Mouse (Mus musculus): ENCODE results near the gene Upf3b. TPM values are rescaled to one million over a fixed set of nuclear protein-coding genes. Genes with fewer than 3 reads are reported as not detected.

Gene Upf3b
- polyA plus RNA-seq, 1 experiment from 2014 or later, result 24.5 TPM

DNA sequence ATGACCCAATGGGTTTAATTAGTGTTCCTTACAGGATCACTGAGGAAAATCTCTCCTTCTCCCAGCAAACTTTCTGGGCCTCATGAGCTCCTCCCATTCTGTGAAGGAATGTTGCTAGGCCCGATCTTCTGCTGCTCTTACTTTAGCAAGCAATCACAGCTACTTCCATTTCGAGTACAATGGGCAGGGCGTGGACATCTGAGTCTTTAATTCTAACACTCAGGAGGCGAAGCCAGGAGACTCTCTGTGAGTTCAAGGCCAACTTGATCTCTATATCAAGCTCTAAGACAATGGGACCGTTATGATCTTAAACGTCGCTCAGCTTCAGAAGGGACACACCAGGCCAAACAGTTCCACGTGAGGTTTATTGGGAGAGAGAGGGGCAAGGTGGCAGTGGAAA is 33.5 kb downstream of the Upf3b start:
- no peaks in the 10 kb centered on the region for H3K9me3 ChIP-seq (replicated peaks)
- H3K36me3 ChIP-seq, result peaks cover 8% of the 10 kb centered on the region
- no peak overlapping the region for H3K9ac ChIP-seq
- H3K4me3 ChIP-seq (replicated peaks), result no peak overlapping the region
- no peaks in the 10 kb centered on the region for H3K4me1 ChIP-seq
- H3K4me2 ChIP-seq, result no peak overlapping the region
- H3K27ac ChIP-seq, result no peak overlapping the region
- no peaks in the 10 kb centered on the region for H3K27me3 ChIP-seq
- no peak for ATAC-seq (replicated peaks; ENCODE audit: low FRiP score)
- 75% methylated on average over 8 of the region's 8 CpGs for WGBS

DNA sequence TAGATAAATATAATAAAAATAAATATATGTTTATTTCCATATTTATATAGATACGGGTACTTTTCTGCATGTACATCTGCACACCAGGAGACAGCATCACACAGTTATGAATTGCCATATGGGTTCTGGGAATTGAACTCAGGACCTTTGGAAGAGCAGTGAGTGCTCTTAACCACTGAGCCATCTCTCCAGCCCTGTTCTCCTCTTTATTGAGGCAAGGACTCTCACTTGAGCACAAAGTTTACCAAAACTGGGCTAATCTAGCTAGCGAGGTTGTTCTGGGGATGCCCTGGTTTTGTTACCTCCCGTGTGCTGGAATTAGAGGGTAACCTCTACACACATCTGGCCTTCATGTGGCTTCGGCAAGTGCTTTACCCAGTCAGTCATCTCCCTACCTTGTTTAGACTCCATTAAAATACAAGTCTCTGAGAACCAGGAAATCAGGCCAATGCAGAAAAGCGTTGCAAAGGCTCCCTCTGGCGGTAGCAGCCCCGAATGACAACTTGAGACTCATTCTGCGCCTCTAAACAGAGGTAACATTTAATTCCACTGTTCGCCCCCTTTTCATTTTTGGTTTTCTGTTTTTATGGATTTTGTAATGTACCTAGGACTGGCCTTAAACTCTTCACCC is 35.7 kb downstream of the Upf3b start:
- H3K4me1 ChIP-seq, result no peaks in the 10 kb centered on the region
- no peaks in the 10 kb centered on the region for H3K36me3 ChIP-seq
- no peak for ATAC-seq (replicated peaks; ENCODE audit: low FRiP score)
- 35% methylated on average over 9 of the region's 9 CpGs for WGBS
- H3K27me3 ChIP-seq, result no peaks in the 10 kb centered on the region
- no peak overlapping the region for H3K4me3 ChIP-seq (replicated peaks)
- H3K9ac ChIP-seq, result no peak overlapping the region
- H3K4me2 ChIP-seq, result no peak overlapping the region
- no peaks in the 10 kb centered on the region for H3K9me3 ChIP-seq (replicated peaks)
- H3K27ac ChIP-seq, result no peak overlapping the region

DNA sequence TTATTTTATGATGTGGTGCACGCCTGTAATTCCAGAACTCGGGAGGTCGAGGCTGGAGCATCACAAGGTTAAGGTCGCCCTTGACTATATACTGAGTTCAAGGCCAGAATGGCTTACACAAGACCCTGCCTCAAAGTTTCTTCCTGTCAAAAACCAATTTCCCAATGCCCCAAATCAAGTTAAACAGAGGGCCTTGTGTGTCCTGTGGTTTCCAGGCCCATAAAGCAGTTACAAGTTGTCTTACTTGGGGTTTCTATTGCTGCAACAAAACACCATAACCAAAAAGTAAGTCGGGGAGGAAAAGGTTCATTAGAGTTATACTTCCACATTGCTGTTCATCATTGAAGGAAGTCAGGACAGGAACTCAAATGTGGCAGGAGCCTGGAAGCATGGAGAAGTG is 41.4 kb downstream of the Upf3b start:
- ATAC-seq (replicated peaks; ENCODE audit: low FRiP score), result no peak
- no peaks in the 10 kb centered on the region for H3K9me3 ChIP-seq (replicated peaks)
- no peak overlapping the region for H3K9ac ChIP-seq
- no peak overlapping the region for H3K4me3 ChIP-seq (replicated peaks)
- no peaks in the 10 kb centered on the region for H3K4me1 ChIP-seq
- H3K4me2 ChIP-seq, result no peak overlapping the region
- 88% methylated on average over 5 of the region's 5 CpGs for WGBS
- no peaks in the 10 kb centered on the region for H3K36me3 ChIP-seq
- H3K27ac ChIP-seq, result no peak overlapping the region
- H3K27me3 ChIP-seq, result no peaks in the 10 kb centered on the region

DNA sequence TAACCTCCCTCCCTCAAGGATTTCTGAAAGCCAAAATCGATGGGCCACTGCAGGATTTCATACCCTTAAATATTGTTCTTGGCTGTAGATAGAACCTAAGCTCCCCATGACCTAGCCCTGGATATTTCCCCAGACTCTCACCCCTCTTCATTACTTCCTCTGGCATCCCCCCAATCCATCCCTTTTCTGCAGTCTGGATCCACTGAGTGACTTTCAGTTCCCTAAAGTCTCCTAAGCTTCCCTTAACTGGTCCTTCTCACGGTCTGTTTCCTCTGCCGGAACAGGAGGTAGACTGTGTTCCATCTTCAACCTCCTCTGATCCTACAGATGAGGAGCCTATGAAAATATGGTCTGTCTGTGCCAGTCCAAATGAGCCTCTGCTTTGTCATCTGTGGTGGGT is 42.8 kb downstream of the Upf3b start:
- H3K9me3 ChIP-seq (replicated peaks), result no peaks in the 10 kb centered on the region
- no peak overlapping the region for H3K27ac ChIP-seq
- ATAC-seq (replicated peaks; ENCODE audit: low FRiP score), result no peak
- no peaks in the 10 kb centered on the region for H3K4me1 ChIP-seq
- H3K36me3 ChIP-seq, result no peaks in the 10 kb centered on the region
- no peak overlapping the region for H3K9ac ChIP-seq
- no peaks in the 10 kb centered on the region for H3K27me3 ChIP-seq
- H3K4me2 ChIP-seq, result no peak overlapping the region
- 77% methylated on average over 3 of the region's 3 CpGs for WGBS
- H3K4me3 ChIP-seq (replicated peaks), result no peak overlapping the region

DNA sequence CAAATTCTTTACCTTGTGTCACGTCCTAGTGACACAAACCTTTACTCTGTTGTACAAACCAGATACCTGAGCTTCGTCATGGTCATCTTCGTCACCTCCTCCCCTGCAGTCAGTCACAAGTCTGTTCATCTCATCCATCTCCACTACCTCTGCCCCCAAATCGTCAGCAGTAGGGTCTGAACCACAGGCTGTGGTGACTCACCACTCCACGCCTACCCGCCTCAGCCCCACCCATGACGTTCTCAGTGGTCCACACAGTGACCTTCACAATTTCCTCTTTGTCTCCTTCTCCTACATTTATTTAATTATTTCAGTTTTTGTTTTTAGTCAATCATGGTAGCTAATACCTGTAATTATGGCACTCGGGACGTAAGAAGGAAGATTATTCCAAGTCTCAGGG is 46.2 kb downstream of the Upf3b start:
- Histone ChIP-seq H3K9ac (no peak overlapping the region), H3K4me1 (no peaks in the 10 kb centered on the region), H3K4me3 (replicated peaks) (no peak overlapping the region), H3K9me3 (replicated peaks) (no peaks in the 10 kb centered on the region), H3K27me3 (no peaks in the 10 kb centered on the region), H3K4me2 (no peak overlapping the region), H3K27ac (no peak overlapping the region), H3K36me3 (no peaks in the 10 kb centered on the region)
- WGBS, result 81% methylated on average over 9 of the region's 9 CpGs
- no peak for ATAC-seq (replicated peaks; ENCODE audit: low FRiP score)

DNA sequence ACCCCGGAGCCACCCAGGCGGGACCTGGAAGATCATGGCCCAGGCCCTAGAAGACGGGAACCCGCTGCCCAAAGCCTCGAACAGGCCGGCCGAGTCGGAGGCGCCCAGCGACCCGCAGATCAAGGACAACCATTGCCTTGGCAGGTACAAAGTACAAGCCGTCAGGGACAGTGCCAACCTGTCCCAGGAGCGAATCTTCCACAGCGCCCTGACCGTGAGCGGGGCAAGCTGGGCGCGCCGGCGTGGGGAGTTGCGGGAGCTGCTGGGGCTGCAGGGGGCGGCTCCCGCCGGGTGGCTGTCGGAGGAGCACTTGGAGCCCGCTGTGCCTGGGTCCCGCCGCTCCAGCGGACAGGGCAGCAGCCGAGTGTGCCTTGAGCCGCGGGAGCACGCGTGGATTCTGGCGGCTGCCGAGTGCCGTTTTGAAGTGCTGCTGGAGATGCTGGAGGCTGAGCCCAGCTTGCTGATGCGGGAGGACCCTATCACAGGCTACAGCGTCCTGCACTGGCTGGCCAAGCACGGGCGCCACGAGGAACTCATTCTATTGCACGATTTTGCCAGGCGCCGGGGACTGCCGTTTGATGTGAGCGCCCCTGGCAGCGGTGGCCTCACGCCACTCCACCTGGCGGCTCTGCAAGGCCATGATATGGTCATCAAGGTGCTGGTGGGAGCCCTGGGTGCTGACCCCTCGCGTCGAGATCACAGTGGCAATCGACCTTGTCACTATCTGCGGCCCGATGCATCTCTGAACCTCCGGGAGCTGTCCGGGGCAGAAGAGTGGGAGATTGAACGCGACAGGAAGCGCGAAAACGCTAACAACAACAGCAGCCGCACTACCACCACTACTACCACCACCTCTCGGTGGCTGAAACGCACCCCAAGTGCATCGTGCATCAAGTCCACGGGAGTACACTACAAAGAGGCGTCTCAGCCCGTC is 61.0 kb downstream of the Upf3b start:
- Histone ChIP-seq H3K27ac (no peak overlapping the region), H3K4me2 (peak overlapping the region; percentile 68), H3K27me3 (peaks cover 75% of the 10 kb centered on the region), H3K36me3 (no peaks in the 10 kb centered on the region), H3K9me3 (replicated peaks) (no peaks in the 10 kb centered on the region), H3K4me1 (peaks cover 13% of the 10 kb centered on the region), H3K9ac (no peak overlapping the region), H3K4me3 (replicated peaks) (peak overlapping the region; percentile 39)
- peak; percentile 43; the same call in 1 of the 2 replicates for ATAC-seq (replicated peaks; ENCODE audit: low FRiP score)
- WGBS, result 18% methylated on average over 70 of the region's 70 CpGs

DNA sequence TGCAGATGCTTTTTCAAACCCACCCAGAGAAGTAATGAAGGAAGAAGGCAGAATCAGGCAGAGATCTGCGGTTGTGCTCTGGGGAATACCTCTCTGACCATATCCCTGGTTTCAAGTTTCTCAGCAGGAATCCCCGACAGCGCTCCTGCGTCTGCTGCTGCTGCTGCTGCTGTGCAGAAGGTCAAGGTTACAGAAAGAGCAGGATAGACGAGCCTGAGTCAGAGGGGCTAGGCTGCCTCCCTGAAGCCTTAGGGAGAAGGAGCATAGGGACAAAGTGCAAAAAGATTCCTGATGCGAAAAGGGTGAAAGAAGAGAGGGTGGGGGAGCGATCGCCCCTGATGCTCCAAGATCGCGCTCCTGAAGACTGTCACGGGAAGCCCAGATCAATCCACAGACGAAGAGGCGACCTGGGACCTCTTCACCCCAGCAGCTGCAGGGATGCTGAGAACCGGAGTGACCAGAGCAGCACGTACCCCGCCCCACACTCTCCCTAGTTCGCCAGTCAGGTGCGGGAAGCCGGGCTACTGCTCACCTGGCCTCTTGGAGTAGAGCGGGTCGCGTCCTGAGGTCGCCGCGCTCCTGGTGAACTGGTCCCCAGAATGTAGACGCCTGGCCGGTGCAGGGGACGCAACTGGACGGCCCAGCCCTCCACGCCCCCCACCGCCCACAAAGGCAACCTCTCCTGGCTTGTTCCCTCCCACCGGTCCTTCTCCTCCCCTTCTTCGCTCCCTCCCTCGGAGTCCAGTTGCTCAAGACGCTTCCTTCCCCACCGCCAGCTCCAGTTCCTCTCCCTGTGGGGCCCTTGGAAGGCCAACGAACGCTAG is 61.8 kb downstream of the Upf3b start, which contains the start of gene Sowahd:
Sowahd (plus strand) TSS at position 780 of the 824 bp plus-strand sequence.
- Histone ChIP-seq H3K4me2 (peak within 1 kb of the TSS; percentile 68), H3K4me3 (replicated peaks) (peak within 1 kb of the TSS; percentile 39), H3K4me1 (peaks cover 13% of the 10 kb centered on the region), H3K9ac (no peak within 1 kb of the TSS), H3K9me3 (replicated peaks) (no peaks in the 10 kb centered on the region), H3K27ac (no peak within 1 kb of the TSS), H3K36me3 (no peaks in the 10 kb centered on the region), H3K27me3 (peaks cover 75% of the 10 kb centered on the region)
- 11% methylated on average over 36 of the region's 38 CpGs for WGBS
- peak; percentile 43 for ATAC-seq (replicated peaks; ENCODE audit: low FRiP score)

DNA sequence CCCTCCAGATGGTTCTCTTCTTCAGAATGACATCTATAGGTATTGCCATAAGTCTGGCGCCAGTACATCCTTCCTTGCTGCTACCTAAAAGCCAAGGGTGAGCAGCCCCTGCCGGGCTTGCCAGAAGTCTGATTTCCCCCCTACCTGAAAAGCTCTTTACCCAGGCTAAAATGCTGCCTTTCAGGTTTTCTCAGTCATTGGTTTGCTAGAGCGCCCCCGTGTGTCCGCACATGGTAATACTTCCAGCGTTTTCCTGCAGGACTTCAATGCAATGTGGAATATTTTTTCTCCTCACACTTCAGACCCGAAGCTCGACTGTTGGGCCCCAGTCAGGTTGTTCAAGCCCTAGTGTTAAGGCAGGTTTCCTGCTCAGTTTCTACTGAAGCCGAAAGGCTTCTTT is 67.4 kb downstream of the Upf3b start:
- no peak overlapping the region for H3K4me3 ChIP-seq (replicated peaks)
- ATAC-seq (replicated peaks; ENCODE audit: low FRiP score), result no peak
- 24% methylated on average over 9 of the region's 9 CpGs for WGBS

More for the DNA sequence above, 67.4 kb downstream of the Upf3b start:
- no peaks in the 10 kb centered on the region for H3K36me3 ChIP-seq
- no peaks in the 10 kb centered on the region for H3K4me1 ChIP-seq
- no peak overlapping the region for H3K4me2 ChIP-seq
- no peaks in the 10 kb centered on the region for H3K9me3 ChIP-seq (replicated peaks)
- H3K27ac ChIP-seq, result no peak overlapping the region
- H3K9ac ChIP-seq, result no peak overlapping the region
- H3K27me3 ChIP-seq, result peaks cover 20% of the 10 kb centered on the region

Other genes with a start within 250 kb of the Upf3b start
- 103 and 118 TPM in 2 replicates for gene Ube2a, start 236.4 kb downstream of the Upf3b start, polyA plus RNA-seq (2015; fragmentation: Nextera tagmentation; extraction: Ambion mirVana)
- gene C330007P06Rik, start 236.2 kb downstream of the Upf3b start, polyA plus RNA-seq (2015; fragmentation: Nextera tagmentation; extraction: Ambion mirVana), result 30.9 and 32.9 TPM in 2 replicates
- gene Nkrf, start 207.4 kb downstream of the Upf3b start, polyA plus RNA-seq (2015; fragmentation: Nextera tagmentation; extraction: Ambion mirVana), result 1.3 and 1.7 TPM in 2 replicates
- gene Sept6, start 118.5 kb downstream of the Upf3b start, polyA plus RNA-seq (2015; fragmentation: Nextera tagmentation; extraction: Ambion mirVana), result 21.9 and 23.7 TPM in 2 replicates
- gene Sowahd, start 61.5 kb downstream of the Upf3b start, polyA plus RNA-seq (2015; fragmentation: Nextera tagmentation; extraction: Ambion mirVana), result not detected in 2 replicates
- 577 and 689 TPM in 2 replicates for gene Rpl39, start 24.9 kb downstream of the Upf3b start, polyA plus RNA-seq (2015; fragmentation: Nextera tagmentation; extraction: Ambion mirVana)
- 16.0 and 17.5 TPM in 2 replicates for gene Nkap, start 16.5 kb upstream of the Upf3b start, polyA plus RNA-seq (2015; fragmentation: Nextera tagmentation; extraction: Ambion mirVana)
- 0.12 TPM in 1 of 2 replicates, not detected in the other for gene Akap14, start 58.5 kb upstream of the Upf3b start, polyA plus RNA-seq (2015; fragmentation: Nextera tagmentation; extraction: Ambion mirVana)
- gene Ndufa1, start 80.8 kb upstream of the Upf3b start, polyA plus RNA-seq (2015; fragmentation: Nextera tagmentation; extraction: Ambion mirVana), result 432 and 490 TPM in 2 replicates
- 8.9 TPM in 2 replicates for gene Rnf113a1, start 80.9 kb upstream of the Upf3b start, polyA plus RNA-seq (2015; fragmentation: Nextera tagmentation; extraction: Ambion mirVana)
- gene Gm9, start 100.7 kb upstream of the Upf3b start, polyA plus RNA-seq (2015; fragmentation: Nextera tagmentation; extraction: Ambion mirVana), result not detected in 2 replicates
- gene Rhox1, start 111.9 kb upstream of the Upf3b start, polyA plus RNA-seq (2015; fragmentation: Nextera tagmentation; extraction: Ambion mirVana), result not detected in 2 replicates
- not detected in 2 replicates for gene Rhox2a, start 134.7 kb upstream of the Upf3b start, polyA plus RNA-seq (2015; fragmentation: Nextera tagmentation; extraction: Ambion mirVana)
- not detected in 2 replicates for gene Rhox3a, start 139.6 kb upstream of the Upf3b start, polyA plus RNA-seq (2015; fragmentation: Nextera tagmentation; extraction: Ambion mirVana)
- not detected in 2 replicates for gene Rhox4a, start 155.0 kb upstream of the Upf3b start, polyA plus RNA-seq (2015; fragmentation: Nextera tagmentation; extraction: Ambion mirVana)

All from kidney, embryonic 15.5 days (tissue).